Mouse (Mus musculus): ENCODE measurements around the gene Slc25a10.

Slc25a10 gene

GRCm38 (mm10) chr11:120539285-120540014 lies 47.8 kb downstream of the Slc25a10 start:
- no peak for DNase-seq (ENCODE audit: low spot score in 2 of 2)

GRCm38 (mm10) chr11:120541907-120542306 lies 50.3 kb downstream of the Slc25a10 start:
- peak; percentile 43 to 69 for DNase-seq (ENCODE audit: low spot score in 2 of 2)

DNA sequence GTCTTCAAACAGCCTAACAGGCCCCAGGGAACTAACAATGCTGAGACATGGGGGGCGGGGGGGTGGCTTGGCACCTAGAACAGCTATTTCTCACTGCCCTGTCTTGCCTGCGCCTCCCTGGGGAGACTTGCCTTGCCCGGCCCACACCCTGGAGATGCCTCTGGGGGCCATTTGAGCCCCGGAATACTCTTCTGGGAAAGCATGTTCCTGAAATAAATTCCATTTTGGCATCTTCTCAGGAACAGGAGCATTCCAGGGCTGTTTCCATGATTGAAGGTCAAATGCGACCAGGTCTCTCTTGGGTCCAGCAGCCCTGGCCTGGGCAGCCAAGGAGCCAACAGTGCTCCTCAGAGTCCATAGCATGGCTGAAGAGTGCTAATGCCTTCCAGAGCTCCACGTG lies 50.7 kb downstream of the Slc25a10 start:
- DNase-seq (ENCODE audit: low spot score in 2 of 2) = no peak

- no peak for DNase-seq (ENCODE audit: low spot score in 2 of 2)
These were observed 54.3 kb downstream of the Slc25a10 start for GRCm38 (mm10) chr11:120545964-120546363.

DNA sequence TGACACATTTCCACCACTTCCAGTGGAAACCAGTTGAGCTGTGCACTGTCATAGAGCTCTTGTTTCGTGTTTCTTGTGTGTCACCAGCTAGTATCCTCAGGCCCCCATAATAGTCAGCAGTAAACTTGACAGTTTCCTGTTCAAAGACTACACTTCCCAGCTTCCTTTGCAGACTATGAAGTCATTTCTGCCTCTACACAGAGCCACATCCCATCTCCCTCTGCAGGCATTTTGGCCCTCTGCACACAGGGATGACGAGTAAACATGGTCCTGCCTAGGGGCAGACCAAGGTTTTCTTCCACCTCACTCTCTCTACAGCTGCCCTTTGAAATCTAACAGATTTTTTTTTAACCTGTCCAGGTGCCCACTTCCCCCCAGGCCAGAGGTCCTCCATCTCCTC lies 55.8 kb downstream of the Slc25a10 start:
- no peak for DNase-seq (ENCODE audit: low spot score in 2 of 2)

DNA sequence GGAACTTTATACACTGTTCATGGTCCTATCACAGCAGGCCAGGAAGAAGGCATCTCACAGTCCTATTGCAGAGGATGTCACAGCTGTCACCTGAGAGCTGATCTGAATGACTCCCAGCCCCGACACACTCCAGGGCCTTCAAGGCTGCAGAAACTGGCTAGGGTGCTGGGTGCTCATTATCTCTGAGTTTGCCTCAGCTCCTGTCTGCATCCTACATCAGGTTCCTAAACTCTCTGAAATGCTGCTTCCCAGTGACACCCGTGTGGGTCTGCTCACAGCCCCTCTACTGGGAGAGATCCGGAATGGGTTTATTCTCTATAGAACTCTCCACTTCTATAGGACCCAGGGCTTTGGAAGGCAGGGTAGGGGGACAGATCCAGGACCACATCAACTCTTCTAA lies 56.6 kb downstream of the Slc25a10 start:
- DNase-seq (ENCODE audit: low spot score in 2 of 2) = no peak

GRCm38 (mm10) chr11:120548786-120549167 lies 57.1 kb downstream of the Slc25a10 start:
- no peak for DNase-seq (ENCODE audit: low spot score in 2 of 2)
